Mouse (Mus musculus) c-Kit-positive CD71-positive TER-119-negative erythroid progenitor cells, embryonic 14.5 days (primary cell): ENCODE data around the gene Ntng1.

Experiments
- DNase-seq: peaks from one replicate; pipeline ENCODE4 v3.0.0-alpha.2; 2013; ENCODE audit warnings: low read depth

Ntng1 gene

GRCm38 (mm10) chr3:109918996-109919395, 224.8 kb downstream of the Ntng1 start:
- no peak for DNase-seq

GRCm38 (mm10) chr3:109917926-109918694, 225.7 kb downstream of the Ntng1 start:
- DNase-seq: no peak

GRCm38 (mm10) chr3:109917077-109917476, 226.7 kb downstream of the Ntng1 start:
- DNase-seq: no peak

- DNase-seq: no peak
These were observed 229.6 kb downstream of the Ntng1 start for GRCm38 (mm10) chr3:109914226-109914625.

GRCm38 (mm10) chr3:109890600-109890999, 253.2 kb downstream of the Ntng1 start:
- DNase-seq: no peak

- no peak for DNase-seq
These were observed 258.1 kb downstream of the Ntng1 start for GRCm38 (mm10) chr3:109885672-109886071.

GRCm38 (mm10) chr3:109879061-109879460, 264.8 kb downstream of the Ntng1 start:
- DNase-seq: no peak

GRCm38 (mm10) chr3:109871986-109872385, 271.8 kb downstream of the Ntng1 start:
- no peak for DNase-seq

- no peak for DNase-seq
These were observed 285.5 kb downstream of the Ntng1 start for GRCm38 (mm10) chr3:109858276-109858675.

GRCm38 (mm10) chr3:109854449-109855155, 289.2 kb downstream of the Ntng1 start:
- DNase-seq: no peak

GRCm38 (mm10) chr3:109846660-109847059, 297.2 kb downstream of the Ntng1 start:
- DNase-seq: no peak

GRCm38 (mm10) chr3:109825806-109826205, 318.0 kb downstream of the Ntng1 start:
- DNase-seq: no peak

- no peak for DNase-seq
These were observed 320.9 kb downstream of the Ntng1 start for GRCm38 (mm10) chr3:109822803-109823474.

GRCm38 (mm10) chr3:109818821-109819685, 324.8 kb downstream of the Ntng1 start:
- no peak for DNase-seq

GRCm38 (mm10) chr3:109809065-109809464, 334.7 kb downstream of the Ntng1 start:
- no peak for DNase-seq

- no peak for DNase-seq
These were observed 336.4 kb downstream of the Ntng1 start for GRCm38 (mm10) chr3:109807211-109807934.

- no peak for DNase-seq
These were observed 339.7 kb downstream of the Ntng1 start for GRCm38 (mm10) chr3:109804145-109804544.

GRCm38 (mm10) chr3:109803616-109804015, 340.2 kb downstream of the Ntng1 start:
- DNase-seq: no peak

GRCm38 (mm10) chr3:109797354-109797753, 346.5 kb downstream of the Ntng1 start:
- DNase-seq: no peak

- DNase-seq: no peak
These were observed 360.6 kb downstream of the Ntng1 start for GRCm38 (mm10) chr3:109783231-109783630.

GRCm38 (mm10) chr3:109782289-109782951, 361.4 kb downstream of the Ntng1 start:
- no peak for DNase-seq
